Mouse (Mus musculus): ENCODE measurements around the gene Dnaja1.
A peak's percentile ranks its signal among the peaks of the same experiment; 100 is the strongest.

The Dnaja1 gene

DNA sequence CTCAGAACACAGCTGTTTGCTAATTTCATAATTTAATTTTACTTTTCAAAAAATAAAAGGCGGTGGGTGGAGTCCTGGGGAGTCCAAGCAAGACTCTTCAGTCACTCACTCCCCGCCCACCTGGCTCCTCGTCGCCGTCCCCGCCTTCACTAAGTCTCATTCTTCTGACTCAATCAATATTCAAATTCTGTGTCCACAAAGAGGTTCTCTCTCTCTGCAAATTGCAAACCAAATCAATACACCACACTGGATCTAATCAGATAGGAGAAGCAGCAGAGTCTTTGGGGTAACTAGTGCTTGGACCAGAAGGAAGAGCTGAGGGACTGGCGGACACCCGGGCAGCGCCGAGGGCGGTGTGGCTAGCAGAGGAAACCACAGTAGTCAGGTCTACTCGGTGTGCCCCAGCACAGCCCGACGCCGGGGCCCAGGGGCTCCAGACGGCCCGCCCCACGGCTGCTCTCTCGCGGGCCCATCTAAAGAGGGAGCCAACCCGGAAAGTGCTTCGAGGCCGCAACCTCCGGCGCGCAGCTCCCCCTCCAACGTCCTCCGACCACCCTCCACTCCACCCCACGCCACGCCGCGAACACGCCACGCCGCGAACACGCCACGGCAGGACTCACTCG, 35.3 kb downstream of the Dnaja1 start:
- DNase-seq: no peak

DNA sequence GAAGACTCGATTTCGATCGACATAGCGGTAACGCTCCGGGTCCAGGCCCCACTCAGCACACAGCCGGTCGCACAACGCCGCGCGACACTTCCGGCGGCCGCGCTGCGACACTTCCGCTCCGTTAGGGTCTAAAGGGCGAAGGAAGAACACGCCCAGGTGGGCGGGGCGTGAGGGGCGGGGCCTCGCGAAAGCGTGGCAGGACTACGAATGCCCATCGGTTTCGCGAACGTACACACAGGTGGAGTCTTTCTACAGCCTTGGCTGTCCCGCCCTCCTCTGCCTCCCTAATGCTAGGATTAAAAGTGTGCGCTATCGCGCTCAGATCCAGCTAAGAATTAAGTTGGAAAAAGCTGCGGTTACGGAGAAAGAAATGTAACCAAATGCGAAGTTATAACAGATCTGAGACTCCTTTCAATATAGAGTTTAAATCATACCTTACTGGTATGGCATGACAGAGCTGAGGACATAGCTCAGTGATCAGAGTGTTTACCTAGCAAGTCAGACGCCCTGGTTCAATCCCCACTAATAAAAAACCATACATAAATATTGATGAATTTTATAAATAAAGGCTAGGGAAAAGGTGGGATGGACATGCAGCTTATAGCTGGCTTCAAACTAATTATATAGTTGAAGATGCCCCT, 36.0 kb downstream of the Dnaja1 start, which contains the start of gene Smu1:
Smu1 (minus strand) TSS at position 144 of the 641 bp plus-strand sequence.
- peak; percentile 96 to 98 for DNase-seq

DNA sequence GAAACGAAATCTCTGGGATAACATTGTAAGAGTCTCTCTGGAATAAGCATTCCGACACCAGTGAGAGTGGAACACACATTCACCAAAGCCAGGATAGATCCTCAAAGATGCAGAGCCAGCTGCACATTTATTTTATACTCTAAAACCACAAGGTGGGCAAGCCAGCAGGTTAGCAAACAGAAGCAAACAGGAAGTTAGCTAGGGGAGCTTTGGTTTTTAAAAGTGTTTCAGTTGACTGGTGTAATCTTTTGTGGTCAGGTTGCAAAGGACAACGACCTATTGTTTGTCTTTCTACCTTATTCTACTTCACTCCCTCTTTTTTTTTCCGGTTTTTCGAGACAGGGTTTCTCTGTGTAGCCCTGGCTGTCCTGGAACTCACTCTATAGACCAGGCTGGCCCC, 37.9 kb downstream of the Dnaja1 start:
- no peak for DNase-seq

DNA sequence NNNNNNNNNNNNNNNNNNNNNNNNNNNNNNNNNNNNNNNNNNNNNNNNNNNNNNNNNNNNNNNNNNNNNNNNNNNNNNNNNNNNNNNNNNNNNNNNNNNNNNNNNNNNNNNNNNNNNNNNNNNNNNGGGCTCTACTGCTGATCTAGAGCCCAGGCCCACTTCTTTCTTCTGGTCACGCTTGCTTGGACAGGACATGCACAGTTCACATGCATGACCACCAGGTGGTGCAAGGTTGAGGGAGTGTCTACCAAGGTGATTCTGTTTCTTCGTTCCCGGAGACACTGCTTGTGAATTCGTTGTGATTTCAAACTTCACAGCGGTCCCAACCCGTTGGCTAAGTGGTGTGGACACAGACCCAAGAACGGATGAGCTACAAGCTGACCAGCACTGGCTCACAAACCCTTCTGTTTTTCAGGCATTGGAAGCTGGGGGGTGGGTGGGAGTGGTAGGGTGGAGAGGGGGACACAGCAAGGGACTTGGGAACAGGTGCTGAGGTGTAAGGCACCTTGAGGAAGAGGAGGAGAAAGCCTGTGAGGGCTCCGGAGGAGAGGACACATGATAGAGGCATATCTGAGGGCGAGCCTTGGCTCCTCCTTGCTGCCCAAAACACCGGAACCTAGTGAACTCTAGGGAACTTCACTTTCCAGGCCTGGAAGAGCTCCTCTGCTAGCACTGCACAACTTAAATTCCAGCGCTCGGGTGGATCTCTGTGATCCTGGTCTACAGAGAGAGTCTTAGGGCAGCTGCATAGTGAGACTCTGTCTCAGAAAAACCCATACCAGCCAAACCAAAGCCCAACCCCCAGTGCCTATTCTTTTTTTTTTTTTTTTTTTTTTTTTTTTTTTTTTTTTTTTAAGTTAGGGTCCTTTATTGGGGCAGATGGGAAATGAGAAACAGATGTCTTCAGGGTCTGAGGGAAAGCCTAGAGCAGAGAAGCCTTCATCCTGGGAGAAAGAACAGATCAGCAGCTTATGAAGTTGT, 52.6 kb downstream of the Dnaja1 start:
- peak; percentile 78 to 81 for DNase-seq

DNA sequence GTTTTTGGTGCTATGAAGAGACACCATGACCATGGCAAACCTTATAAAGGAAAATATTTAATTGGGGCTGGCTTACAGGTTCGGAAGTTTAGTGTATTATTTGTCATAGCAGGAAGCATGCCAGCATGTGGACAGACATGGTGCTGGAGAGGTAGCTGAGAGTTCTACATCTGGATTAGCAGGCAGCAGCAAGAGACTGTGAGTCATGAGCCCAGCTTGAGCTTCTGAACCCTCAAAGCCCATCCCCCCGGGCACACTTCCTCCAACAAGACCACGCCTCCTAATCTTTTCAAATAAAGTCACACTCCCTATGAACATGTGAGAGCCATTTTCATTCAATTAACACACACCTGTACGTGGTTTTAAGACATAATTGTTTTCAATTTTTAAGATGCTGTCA, 54.5 kb downstream of the Dnaja1 start:
- no peak for DNase-seq

DNA sequence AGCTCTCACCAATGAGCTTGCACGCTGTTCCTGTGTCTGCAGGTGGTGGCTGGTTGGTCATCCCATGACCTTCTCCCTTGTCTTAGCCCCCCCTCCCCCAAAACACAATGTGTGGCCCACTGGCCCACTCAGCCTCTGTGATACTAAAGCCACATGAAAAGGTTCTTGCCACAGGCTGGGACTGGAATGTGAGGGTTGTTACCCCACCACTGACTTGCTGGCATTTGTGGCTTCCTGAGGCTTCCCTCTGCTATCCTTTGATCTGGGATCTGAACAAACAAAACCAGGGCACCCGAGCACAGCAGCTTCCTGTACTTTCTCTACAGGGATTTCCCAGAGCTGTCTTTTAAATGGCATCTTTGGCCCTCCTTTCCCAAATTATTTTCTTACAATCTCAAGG, 55.2 kb downstream of the Dnaja1 start:
- DNase-seq: no peak

DNA sequence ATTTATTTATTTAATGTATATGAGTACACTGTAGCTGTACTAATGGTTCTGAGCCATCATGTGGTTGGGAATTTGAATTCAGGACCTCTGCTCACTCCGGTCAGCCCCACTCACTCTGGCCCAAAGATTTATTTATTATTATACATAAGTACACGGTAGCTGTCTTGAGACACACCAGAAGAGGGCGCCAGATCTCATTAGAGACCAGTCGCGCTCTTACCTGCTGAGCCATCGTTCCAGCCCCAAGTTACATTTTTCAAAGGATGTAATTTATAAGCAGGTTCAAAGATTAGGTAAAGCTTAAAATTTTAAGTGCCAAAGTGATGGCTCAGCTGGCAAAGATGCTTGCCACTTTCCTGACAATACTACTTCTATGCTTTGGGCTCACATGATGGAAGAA, 56.7 kb downstream of the Dnaja1 start:
- DNase-seq: peak in 1 of 2 experiments; percentile 41

DNA sequence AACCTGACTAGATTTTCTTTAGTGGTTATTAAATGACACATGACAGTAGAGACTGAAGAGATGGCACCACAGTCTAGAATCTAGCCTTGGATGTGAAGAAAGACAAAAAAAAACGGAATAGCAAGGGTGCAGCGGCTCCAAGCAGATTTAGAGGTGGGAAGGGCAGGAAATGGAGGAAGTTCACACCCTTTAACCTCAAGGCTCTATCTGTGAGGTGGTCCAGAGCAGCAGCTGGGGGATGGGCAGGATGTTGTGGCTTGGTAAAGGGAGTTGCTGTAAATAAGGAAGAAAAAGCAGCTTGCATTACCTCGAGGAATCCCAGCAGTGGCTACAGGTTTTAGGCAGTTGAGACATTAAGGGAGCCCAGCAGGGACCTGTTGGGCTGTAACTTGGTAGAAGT, 59.2 kb downstream of the Dnaja1 start:
- DNase-seq: peak; percentile 39 to 51

DNA sequence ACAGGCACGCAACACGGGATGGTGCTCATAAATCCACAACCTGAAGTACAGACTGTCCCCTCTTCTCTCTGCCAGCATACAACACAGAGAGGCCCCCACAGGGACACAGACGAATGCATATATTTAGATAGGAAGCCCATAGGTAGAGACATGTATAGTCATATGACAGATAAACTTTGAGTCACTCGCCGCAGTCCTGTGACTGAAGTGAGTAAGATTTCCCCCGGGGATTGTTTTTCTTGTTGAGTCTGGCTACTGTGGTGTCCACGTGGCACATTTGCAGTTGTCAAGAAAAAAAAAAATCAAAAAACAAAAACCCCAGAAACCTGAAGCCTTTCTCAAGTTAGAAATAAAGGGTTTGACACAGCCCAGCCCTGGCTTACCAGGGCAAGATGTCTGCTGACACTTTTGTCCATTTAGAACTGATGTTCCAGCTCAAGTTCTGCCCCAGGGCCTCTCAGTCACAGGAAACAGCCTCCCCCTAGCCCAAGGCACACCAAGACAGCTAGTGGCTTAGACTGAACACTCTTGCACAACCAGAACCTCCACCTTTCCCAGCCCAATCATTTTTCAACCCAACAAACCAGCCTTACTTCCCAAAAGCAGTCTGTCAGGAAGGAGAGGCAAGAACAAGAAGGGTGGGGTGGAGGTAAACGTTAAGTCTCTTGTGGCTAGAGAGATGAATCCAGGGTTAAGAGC, 60.0 kb downstream of the Dnaja1 start:
- no peak for DNase-seq

DNA sequence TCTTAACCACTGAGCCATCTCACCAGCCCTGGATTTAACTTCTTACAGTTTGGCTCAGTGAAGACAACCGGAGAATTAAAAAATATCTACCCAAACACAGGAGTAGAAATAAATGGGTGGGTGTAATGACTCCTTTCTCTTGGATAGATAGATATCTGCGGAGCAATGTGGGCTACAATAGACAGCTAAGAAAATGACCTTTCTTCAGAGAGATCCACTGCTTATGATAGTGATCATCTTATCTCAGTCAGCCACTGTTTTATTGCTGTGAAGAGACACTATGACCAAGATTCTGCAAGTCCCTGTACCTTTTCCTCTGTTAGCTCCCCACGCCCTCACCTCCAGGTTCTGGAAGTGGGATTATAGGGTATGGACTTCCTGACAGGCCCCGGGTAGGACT, 61.1 kb downstream of the Dnaja1 start:
- DNase-seq: no peak

DNA sequence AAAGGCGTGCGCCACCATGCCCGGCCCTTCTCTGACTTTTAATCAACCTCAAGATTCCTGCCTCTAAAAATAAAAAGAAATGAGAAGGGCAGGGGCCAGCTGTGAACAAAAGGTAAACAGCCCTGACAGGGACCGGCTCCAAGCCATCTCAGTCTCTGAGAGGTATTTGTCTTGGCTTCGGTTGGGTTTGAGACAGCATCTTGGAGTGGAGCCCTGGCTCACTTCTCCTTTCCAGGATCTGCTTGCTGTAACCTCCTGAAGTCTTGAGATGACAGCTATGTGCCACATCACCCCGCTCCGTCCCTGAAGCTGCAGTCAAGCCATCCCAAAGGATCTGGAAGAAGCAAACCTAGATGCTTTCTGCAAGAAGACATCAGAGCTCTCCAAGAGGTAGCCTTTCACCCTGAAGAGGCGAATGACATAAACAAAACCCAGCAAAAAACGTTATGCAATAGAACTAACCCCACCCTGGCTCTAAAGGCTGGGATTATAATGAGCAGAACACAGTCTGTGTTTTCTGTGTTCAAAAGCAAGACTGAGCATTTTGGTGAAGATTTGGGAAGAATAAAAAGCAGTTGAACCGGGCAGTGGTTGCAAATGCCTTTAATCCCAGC, 62.7 kb downstream of the Dnaja1 start:
- peak; percentile 46 to 65 for DNase-seq

DNA sequence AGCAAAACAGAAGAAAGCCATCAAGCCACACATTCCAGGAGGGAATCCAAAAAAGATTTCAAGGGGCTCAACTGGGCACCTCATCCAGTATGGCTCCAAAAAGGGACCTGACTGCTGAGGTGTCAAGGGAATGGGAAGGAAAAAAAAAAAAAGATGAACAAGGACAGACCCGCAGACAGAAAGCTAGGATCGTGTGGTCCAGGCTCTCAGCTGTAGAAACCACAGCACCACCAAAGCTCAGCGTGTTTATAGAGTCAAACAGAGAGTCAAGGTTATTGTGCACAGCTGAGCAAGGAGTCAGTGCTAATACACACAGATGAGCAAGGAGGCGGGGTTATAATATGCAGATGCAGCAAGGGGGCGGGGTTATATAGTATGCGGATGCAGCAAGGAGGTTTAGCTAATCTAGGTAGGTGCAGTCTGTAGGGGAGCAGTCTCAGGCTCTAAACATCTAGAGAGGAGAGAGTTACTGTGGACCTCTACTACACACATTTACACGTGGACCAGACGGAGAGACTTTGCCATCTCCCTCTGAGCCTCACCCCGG, 63.7 kb downstream of the Dnaja1 start:
- no peak for DNase-seq

DNA sequence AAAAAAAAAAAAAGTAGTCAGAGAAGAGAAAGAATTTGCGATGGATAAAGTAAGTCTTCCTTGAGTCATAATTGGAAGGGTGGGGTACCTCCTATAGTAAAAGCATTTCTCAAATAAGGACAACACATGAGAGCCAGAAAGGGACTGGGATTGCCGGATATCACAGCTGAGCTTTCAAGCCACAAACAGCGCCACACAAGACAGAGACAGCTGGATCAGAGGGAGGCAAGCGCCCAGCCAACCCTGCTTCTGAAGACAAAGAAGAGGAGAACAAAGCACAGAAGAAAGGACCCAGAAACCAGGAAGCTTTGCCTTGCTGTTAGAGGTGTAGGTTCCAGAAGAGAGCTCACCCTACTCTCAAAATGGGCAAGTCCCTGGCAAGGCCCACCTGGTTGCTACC, 64.6 kb downstream of the Dnaja1 start:
- no peak for DNase-seq

Data from kidney, adult 8-10 months (tissue).